Mouse (Mus musculus): ENCODE measurements around the gene Ptch2.

The Ptch2 gene

GRCm38 (mm10) chr4:117151416-117151815 is 55.5 kb downstream of the Ptch2 start:
- DNase-seq (ENCODE audit: low read depth, low spot score): no peak

DNA sequence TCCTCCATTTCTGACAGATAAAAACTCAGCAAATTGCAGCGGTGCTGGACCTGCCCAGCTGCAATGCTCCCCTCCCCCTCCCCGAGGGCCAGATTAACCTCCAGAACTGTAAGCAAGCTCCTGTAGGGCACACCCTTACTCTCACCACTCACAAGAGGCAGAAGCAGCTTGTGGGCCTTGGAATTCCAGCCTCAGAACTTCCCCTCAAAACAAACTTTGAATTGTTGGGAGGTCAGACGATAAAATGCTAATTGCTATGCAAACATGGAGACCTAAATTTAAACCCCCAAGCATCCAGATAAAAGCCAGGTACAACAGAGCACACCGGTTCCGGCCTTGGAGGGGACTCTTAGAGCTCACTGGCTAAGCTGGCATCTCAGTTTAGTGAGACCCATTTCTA is 56.8 kb downstream of the Ptch2 start:
- no peak for DNase-seq (ENCODE audit: low read depth, low spot score)

DNA sequence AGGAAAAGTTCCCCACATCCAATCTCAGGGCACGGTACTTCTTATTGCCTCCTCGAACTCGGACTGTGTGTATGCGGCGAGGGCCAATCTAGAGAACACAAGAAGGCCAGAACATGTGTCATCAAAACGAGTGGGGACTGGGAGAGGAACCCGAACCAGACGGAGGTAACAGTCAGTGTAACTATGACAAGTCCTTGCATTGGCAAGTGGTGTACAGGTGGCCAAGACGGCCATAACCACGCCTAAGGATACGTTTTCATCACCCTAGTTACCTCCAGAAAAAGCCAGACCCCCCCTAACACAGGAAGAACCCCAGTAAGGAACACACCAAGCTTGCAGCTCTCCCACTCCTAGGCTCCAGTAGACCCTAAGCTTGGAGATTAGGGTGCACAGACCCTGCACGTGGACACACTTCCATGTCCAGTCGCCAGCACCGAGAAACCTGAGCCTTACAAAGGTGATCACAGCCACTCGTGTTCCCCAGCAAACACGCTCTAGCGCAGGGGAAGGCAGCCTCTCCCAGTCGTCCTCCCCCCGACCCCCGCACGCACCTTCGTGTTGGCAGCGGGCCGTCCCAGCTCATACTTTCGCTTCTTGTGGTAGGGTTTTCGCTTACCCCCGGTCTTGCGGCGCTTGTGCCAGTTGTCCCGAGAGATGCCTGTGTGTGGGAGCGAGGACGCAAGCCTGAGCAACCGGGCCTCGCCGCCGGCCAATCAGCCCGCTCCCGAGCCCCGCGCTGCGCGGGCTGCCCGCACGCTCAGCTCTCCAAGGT is 59.3 kb downstream of the Ptch2 start:
- no peak for DNase-seq (ENCODE audit: low read depth, low spot score)

- DNase-seq (ENCODE audit: low read depth, low spot score): peak; percentile 78
Measured at GRCm38 (mm10) chr4:117155792-117156355, 60.0 kb downstream of the Ptch2 start, which contains the start of gene Rps8. TSS of gene Rps8 (minus strand) at chr4:117156243.

DNA sequence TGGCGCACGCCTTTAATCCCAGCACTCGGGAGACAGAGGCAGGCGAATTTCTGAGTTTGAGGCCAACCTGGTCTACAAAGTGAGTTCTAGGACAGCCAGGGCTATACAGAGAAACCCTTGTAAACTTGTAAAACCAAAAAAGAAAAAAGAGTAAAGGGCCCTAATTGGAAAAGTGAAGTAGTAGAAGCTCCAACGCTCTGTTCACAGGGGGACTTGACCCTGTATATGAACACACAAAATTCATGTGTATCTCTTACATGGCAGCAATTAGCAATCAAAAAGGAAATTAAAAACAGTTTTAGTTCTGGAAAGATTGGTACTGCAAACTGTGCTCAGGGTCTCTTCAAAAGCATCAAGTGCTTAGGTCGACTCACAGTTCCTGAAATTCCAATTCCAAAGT is 60.5 kb downstream of the Ptch2 start:
- no peak for DNase-seq (ENCODE audit: low read depth, low spot score)

DNA sequence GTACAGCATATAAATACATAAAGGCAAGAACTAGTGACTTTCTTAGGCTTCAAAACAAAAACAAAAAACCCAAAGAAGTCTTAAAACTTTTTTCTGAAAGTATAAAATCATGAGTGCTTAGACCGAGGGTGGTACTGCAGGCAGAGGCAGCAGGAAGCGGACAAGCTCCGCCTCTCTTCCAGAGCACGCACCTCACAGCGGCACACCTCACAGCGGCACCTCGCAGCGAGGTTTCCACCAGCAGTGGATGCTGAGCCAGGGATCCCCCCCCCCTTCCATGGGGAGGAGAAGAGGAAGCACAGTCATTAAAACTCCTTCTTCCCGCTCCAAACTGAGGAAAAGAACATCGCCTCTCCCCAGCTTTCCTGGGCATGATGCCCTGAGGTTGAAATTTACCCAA is 63.8 kb downstream of the Ptch2 start:
- no peak for DNase-seq (ENCODE audit: low read depth, low spot score)

- DNase-seq (ENCODE audit: low read depth, low spot score): no peak
Measured at GRCm38 (mm10) chr4:117161183-117161582, 65.3 kb downstream of the Ptch2 start.
